Mouse (Mus musculus) retina, postnatal 1 day (tissue): ENCODE data around the gene Adh5.
A peak's percentile ranks its signal among the peaks of the same experiment; 100 is the strongest.

Source experiments
- DNase-seq: peaks from one replicate; pipeline ENCODE4 v3.0.0-alpha.2; 2012

Gene Adh5

DNA sequence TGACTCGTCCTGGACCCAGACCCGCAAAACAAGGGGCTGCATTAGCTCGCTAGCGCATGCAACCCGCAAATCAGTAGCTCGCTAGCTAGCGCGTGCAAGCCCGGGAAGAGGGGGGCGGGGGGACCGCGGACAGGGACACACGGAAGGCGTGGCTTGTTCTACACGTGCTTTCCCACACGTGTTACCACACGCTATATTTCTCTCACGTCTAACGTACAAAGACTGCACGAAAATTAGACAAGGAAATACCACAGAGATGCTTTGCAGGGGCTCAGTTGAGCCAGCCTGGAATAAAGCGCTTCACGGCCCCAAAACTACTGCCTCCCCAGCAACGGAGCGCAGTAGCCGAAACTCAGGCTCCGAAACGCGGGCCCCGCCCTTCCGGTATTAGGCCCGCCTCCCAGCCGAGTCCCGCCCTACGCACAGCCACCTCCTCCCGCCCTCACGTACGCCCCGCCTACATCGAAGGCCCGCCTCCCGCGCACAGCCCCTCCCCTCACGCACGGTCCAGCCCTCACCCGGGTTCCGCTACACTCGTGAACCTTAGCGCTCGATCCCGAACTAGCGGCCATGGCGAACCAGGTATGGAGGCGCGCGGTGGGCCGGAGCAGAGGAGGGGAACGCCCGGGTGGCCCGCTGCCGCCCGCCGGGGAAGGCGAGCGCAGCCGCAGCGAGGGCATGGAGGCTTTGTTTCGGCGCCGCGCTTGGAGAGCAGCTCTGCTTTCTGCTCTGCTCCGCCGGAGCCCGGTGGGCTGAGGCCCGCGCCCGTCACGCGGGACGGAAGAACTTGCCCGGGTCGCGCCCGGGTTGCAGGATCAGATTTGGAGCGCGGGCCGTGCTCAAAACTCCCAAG is at the start of gene Adh5:
Adh5 (plus strand) TSS at position 482 of the 853 bp plus-strand sequence.
- DNase-seq: peak; percentile 96

- DNase-seq: no peak
Observed at GRCm38 (mm10) chr3:138404872-138405271, 38.0 kb upstream of the Adh5 start.

- DNase-seq: peak; percentile 47
Observed at GRCm38 (mm10) chr3:138405341-138405740, 37.6 kb upstream of the Adh5 start.

- DNase-seq: no peak
Observed at GRCm38 (mm10) chr3:138405840-138406239, 37.1 kb upstream of the Adh5 start.

DNA sequence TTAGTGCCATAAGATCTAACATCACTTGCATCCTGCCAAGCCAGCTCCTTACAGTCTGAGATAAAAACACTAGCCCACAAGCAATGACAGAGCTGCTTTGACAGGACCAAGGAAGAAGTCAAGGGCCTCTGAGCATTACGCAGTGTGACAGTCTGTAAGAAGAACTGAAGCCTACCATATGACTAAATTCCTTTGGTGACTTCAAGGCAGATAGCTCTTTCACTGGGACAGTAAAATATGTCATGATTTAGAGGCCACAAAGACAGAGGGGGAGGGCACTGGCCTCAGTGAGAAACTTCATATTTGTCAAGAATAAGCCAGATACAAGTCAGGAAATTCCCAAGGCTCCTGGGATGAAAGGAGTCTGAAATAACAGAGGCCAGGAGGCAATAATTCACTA is 35.0 kb upstream of the Adh5 start:
- DNase-seq: no peak

GRCm38 (mm10) chr3:138409585-138409984 is 33.3 kb upstream of the Adh5 start:
- no peak for DNase-seq

GRCm38 (mm10) chr3:138410211-138410610 is 32.7 kb upstream of the Adh5 start:
- no peak for DNase-seq

DNA sequence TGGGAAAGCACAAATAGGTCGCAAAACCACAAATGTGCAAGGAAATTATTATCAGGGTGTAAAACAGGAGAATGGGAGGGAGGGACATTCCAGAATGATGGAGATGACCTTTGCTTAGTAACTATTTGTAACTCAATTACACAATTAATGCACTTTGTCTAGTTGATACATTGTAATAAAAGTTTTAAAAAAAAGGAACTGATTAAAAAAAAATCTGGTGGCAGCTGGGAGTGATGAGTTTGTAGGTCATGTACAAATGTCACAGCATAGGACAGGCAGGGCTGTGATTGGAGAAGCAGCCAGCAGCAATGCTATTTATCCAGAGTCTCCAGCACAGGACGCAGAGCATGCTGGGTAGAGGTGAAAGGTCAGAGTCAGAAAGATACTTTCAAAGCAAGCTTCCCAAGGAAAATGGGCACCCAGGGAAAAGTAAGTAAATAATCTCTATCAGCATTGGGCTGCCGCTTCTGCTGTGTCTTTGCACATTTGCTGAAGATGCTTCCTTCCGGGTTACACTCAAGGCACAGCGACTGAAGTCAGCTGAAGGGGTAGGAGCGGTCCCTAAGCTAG is 27.7 kb upstream of the Adh5 start, which contains the start of gene Adh4:
Adh4 (plus strand) TSS at position 346 of the 570 bp plus-strand sequence.
- no peak for DNase-seq

DNA sequence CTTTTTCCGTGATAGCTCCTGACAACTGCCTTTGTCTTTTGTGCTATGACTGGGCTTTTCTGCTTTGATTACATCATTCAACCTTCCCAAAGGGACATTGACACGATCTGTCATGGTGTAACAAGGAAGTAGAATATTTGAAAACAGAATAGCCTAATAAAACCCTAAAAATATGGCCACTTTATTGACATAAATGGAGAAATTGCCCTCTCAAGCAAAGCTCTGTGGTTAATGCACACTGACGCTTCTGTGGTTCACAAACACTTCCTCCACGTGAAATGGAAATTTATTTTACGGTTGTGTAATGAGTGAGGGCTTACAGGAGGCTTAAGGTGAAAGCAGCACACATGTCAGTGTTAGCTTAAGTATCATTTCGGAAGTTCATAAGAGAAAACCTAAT is 23.5 kb upstream of the Adh5 start:
- DNase-seq: no peak

- no peak for DNase-seq
Observed at GRCm38 (mm10) chr3:138420385-138420784, 22.5 kb upstream of the Adh5 start.

DNA sequence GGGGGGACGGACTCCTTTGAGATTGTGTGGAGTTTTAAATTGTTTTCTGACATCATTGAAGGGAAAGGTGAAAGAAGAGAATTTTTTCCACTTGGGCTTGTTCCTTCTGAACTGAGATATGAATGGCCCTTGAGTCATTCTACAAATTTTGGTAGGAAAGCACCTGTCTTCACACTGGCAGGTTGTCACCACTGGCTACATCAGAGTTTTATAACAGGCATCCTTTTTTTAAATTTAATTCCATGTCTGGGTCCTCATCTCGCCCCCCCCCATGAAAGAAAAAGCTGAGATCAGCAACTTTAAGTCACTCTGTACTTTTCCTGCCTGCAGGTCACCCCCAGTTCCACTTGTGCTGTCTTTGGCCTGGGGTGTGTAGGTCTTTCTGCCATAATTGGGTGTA is 19.2 kb upstream of the Adh5 start:
- DNase-seq: no peak

GRCm38 (mm10) chr3:138424247-138424646 is 18.6 kb upstream of the Adh5 start:
- no peak for DNase-seq

DNA sequence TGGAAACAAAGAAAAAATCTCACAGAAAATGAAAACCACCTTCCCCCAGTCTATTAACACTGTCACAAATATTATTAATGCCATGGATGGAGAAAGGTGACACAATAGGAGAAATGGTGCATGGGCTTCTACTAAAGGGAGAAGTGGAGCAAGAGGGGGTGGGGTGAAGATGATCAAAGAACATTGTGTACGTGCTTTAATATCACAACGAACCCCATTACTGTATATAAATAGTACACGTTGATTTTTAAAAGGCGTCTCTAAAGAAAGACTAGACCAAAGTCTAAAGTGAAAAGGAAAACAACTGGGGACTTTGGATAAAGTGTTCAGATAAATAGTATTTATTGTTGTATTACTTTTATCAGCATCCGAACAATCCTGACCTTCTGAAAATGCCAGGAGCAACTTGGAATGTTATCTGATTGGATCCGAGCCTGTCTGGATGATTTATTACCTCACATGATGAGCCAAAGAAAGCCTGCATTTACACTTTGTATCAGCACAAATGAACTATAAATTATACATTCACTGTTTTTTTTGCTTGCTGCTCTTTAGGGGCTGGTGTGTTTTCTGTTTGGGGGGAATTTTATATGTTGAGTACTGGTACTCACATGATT is 12.4 kb upstream of the Adh5 start:
- DNase-seq: no peak

DNA sequence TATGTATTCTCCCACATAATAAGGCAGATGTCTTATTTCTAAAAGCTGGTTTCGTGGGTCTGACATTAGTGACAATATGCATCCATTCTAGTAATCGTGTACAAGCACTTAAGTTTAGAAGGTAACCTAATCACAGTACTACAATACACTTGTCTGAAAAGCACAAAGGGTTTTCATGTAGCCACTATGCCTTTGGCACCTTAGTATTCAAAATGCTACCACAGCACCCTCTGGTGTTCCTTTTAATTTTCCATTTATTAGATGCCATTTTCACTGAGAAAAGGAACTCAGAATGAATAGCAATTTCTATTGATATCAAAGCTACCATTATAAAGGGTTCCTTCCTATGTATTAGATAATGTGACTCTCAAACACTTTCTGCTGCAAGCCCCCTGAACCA is 11.1 kb upstream of the Adh5 start:
- DNase-seq: peak; percentile 61

GRCm38 (mm10) chr3:138438716-138439115 is 4.2 kb upstream of the Adh5 start:
- DNase-seq: no peak

DNA sequence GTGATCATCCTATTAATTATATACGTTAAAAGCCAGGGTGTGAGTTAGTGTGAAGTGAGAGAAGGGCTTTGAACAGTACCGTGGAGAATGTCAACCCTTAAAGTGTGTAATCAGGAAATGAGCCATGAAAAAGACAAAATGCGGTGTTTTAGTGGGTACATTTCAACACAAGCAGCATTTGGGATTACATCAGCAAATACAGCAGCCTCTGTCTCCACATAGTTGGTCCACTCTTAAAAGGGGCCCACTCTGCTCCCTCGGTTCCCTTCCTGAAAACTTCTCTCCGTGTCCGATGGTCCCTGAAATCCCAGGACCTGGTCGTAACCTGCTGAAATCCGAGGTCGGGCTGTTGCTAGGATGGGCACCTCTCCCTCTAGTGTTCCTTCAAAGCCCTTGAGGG is 690 bp upstream of the Adh5 start:
- DNase-seq: no peak

DNA sequence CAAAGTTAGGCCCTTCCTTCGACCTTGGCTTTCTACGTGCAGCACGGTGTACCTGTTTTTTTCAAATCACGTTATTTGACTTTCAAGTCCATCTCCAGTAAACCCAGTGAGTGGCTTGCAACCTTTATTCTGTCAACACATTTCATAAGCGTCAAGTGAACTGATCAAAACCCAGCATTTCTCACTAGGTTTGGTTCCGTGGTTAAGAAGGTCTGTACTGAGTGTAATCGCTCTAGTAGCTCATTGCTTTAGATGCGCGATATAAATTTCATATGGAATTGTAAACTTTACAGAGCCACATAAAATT is 525 bp downstream of the Adh5 start:
- no peak for DNase-seq

GRCm38 (mm10) chr3:138448077-138448860 is 5.4 kb downstream of the Adh5 start:
- DNase-seq: no peak

DNA sequence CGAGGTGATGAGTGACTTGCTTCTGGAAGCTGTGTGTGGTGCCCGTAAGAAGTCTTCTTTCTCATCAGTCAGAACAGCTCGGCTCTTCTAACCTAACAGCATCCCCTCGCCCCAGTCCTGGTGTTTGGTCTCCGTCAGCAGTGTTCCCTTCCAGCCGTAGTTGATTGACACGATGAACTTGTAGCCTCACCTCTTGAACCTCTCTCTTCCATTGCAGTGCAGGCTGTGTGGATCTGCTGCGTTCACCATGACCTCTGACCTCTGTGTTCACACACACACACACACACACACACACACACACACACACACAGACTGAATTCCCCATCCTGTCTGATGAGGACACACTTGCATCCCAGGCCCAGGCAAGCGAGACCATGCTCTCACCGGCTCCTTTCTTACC is 9.3 kb downstream of the Adh5 start:
- no peak for DNase-seq

DNA sequence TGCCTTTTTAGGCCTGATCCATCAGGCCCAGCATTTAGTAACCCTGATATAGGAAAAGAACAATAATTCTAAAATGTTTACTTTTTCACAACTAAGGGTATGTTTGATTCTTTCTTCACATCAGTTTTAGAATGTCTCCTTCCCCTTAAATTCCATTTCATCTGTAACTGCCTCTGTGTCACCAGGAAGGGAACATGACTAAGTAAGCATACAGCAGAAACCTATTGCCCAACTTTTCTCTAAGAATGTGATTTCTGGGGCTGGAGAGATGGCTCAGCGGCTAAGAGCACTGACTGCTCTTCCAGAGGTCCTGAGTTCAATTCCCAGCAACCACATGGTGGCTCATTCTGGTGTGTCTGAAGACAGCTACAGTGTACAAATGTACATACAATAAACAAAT is 11.3 kb downstream of the Adh5 start:
- no peak for DNase-seq

DNA sequence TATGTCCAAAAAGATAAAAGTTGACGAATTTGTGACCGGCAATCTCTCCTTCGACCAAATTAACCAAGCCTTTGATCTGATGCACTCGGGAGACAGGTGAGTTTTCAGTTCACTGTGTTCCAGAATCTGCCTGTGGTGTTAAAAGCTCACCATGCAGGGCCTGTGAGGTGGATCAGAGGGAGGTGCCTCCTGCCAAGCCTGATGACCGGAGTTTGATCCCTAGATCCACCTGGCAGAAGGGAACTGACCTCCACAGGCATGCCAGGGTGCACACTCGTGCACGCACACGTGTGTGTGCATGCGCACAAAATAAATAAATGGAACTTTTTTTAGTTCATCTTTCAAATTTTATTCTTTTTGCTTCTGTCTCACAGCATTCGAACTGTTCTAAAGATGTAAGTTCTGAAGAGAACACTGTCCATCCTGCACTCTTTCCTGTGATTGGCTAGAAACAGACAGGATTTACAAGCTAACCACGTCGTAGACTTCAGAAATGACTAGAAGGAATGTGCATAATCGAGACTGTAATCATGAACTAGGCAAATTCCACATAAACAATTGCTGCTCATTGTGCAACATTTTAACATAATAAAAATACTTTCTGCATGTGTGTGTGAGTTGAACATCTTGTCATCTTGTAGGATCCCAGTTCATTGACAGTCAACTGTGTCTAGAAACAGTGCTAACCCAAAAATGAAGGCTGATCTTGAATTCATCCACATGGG is 12.0 kb downstream of the Adh5 start:
- DNase-seq: no peak

GRCm38 (mm10) chr3:138458441-138458840 is 15.5 kb downstream of the Adh5 start:
- DNase-seq: no peak

DNA sequence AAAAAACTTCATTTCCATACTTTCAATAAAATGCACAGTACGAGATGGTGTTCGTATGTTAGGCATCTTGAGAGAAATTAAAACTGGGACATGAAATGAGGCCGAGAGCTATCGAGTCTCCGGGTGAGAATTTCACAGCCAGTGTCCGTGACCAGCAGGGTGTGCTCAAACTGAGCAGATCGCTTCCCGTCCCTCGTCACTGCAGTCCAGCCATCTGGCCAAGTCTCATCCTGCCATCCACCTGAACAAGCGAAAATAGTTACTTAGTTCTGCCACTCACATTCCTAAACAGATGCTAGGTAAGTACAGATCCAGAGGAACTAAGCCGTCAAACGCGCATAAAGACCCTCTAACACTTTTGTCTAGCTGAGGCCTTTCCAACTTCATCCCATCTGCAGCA is 17.4 kb downstream of the Adh5 start:
- peak; percentile 36 for DNase-seq
